Mouse (Mus musculus): Measurements from ENCODE around the gene Gm21973.
A peak's percentile ranks its signal among the peaks of the same experiment; 100 is the strongest.

Gene Gm21973

DNA sequence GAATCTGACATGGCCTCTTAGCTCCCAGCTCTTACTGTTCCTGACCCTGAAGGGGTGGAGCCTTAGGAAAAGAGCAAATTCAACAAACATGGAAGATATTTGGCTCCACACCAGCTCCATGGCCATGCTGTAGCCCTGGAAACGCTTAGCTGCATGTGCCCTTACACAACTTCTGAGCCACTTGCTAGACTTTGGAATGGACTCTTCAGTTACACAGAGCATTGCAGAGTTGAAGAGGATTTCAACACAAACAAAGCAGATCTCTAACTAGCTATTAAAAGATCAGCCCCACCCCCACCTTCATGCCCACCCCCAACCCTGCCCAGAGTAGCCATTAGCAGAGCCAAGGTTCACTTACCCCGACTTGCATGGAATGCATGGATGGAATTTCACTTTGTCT lies 74.6 kb downstream of the Gm21973 start:
- DNase-seq (ENCODE audit: low spot score in 2 of 2) = no peak

DNA sequence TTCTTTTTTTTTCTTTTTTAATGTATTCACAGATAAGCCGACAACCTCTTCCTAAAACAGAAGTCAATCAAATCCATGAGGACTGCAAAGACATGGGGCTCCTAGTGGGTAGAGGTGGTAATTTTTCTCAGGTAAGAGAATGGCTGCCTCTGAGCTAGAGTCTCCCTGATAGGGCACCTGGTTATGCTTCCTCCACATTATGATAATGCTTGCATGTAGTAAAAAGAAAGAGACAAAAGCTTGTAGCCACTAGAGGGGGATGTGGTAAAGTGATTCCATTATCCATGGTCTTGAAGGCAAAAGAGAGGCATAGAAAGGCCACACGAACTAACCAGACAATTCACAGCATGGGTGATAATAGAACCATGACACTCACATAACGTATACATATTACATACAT lies 75.2 kb downstream of the Gm21973 start:
- DNase-seq (ENCODE audit: low spot score in 2 of 2) = peak in 1 of 2 experiments; percentile 20

GRCm38 (mm10) chr15:10409842-10410241 lies 84.7 kb downstream of the Gm21973 start:
- no peak for DNase-seq (ENCODE audit: low spot score in 2 of 2)

DNA sequence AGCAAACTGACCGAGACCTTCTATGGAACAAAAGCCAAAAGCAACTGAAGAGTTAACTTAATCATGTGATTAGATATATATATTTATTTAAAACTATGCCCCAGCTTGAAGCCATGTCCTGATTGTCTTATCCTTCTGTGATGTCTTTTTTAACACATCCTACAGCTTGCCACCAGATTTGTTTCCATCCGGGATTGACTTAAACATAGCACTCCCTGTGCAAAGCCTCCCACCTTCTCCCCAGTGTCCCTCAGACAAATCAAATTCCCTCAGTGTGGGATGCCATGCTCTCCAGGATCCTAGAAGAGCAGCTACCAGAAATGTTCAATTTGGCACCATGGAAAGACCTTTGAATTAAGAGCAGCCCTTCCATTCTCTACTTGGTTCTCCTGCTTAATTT lies 85.7 kb downstream of the Gm21973 start:
- DNase-seq (ENCODE audit: low spot score in 2 of 2) = no peak

DNA sequence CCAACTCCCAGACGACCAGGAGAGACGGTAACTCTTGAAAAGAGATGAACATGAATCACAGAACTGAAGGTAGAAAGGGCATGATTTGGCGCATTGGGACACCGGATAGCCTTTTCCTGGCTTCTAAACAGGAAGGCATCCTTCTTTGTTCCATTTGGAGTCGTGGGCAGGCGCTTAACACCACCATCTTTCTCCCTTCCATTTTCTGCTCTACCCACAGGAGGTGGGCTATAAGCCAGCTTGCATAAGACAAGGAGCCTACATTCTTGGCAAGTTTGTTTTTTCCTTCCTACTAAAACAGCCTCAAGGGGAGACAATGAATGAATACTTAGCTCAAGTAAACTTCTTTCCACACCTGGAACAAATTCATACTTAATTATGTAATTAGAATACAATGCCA lies 88.5 kb downstream of the Gm21973 start:
- DNase-seq (ENCODE audit: low spot score in 2 of 2) = peak in 1 of 2 experiments; percentile 34

DNA sequence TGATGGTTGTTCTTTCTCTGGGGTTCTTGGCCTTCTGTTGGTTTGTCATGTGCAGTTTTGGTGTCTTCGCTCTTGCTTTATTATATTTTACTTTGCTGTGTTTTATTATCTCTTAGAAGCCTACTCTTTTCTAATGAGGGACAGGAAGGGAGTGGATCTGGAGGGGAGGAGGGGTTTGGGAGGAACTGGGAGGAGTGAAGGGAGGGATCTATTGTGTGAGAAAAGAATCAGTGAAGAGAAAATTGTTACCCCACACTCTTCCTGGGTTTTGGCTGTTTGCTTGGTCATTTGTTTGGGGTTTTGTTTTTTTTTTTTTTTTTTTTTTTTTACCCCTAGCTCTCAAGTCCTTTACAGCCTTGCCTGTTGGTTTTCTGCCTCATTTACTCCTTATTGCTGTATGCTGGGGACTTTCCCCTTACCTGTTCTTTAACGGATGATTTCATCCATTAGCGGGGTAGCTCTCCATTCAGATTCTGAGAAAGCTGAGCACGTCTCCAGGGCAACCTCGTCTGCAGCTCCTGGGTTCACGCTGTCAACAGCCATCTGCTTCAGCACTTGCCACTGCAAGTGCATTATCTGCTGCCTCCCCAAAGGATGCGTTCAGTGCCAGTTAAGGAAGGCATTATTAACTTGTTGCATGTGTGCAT lies 96.1 kb downstream of the Gm21973 start:
- no peak for DNase-seq (ENCODE audit: low spot score in 2 of 2)

DNA sequence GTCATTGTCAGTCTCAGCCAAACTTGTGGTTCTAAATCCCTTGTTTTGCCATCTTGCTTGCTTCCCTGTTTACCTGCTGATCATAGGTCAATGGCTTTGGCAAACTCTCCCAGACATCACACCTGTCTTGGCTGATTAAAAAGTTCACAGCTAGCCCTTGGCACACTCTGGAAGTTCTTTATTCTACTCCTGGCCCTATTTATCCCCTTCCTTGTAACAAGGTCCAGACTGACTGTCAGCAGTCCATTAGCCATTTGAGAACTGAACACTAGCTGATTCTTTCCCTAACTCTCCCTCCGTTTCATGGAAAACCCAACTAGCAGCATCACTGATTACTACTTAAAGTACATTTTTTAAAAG lies 96.6 kb downstream of the Gm21973 start:
- no peak for DNase-seq (ENCODE audit: low spot score in 2 of 2)
